21 mouse cellular contexts compared by ENCODE assay signal in the genomic region with DNA sequence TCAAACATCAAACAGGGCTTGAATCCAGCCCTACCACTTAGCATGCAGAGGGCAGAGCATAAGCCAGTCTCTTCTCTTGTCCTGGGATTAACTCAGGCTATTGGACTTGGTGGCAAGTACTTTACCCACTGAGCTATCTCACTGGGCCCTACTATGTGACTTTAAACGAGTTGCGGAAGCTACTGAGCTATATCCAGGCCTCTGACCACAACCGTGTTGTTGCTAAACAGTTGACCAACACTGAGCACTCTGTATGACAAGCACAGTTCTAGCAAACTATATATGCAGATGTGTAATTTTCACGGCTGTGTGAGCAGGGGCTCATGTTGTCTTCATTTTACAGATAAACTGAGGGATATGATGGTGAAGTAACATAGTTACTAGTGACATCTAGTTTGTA. TPM values are rescaled to one million over a fixed set of nuclear protein-coding genes. Genes with fewer than 3 reads are reported as not detected.
"Had no signal": no experiment of that assay in that cellular context is flagged by ENCODE, and none has a peak within 500 bp of the region (broad histone marks: within the 10 kb centered on the region; RNA-seq: fewer than 3 reads in every experiment).

No protein-coding gene starts in this region.

- DNase-seq: liver, postnatal 0 days; lung, adult 2 months; lung, postnatal 14 days; lung, postnatal 36 days; right cerebral cortex, postnatal 14 days; thymus, adult 2 months; thymus, postnatal 25 days; thymus, postnatal 4 days had no signal

- ATAC-seq: liver, postnatal 0 days; lung, postnatal 0 days; midbrain, embryonic 13.5 days; midbrain, embryonic 15.5 days had no signal

- H3K27me3 ChIP-seq: liver, embryonic 15.5 days; lung, embryonic 15.5 days; midbrain, embryonic 13.5 days; midbrain, embryonic 15.5 days; neural tube, embryonic 12.5 days; stomach, embryonic 15.5 days had no signal

- H3K27ac ChIP-seq: liver, embryonic 15.5 days; lung, embryonic 15.5 days; macrophage; midbrain, embryonic 13.5 days; midbrain, embryonic 15.5 days; neural tube, embryonic 12.5 days; stomach, embryonic 15.5 days; stomach, postnatal 0 days had no signal

- H3K4me1 ChIP-seq: lung, embryonic 15.5 days; midbrain, embryonic 13.5 days; neural tube, embryonic 12.5 days; stomach, embryonic 15.5 days had no signal

- H3K9me3 ChIP-seq: liver, embryonic 15.5 days; lung, embryonic 15.5 days; megakaryocyte, embryonic 14.5 days; midbrain, embryonic 13.5 days; midbrain, embryonic 15.5 days; neural tube, embryonic 12.5 days; stomach, embryonic 15.5 days had no signal

- H3K36me3 ChIP-seq: liver, embryonic 15.5 days; lung, embryonic 15.5 days; midbrain, embryonic 13.5 days; midbrain, embryonic 15.5 days; neural tube, embryonic 12.5 days; stomach, embryonic 15.5 days had no signal

- H3K4me3 ChIP-seq: liver, embryonic 15.5 days; lung, embryonic 15.5 days; megakaryocyte, embryonic 14.5 days; midbrain, embryonic 13.5 days; midbrain, embryonic 15.5 days; neural tube, embryonic 12.5 days; stomach, embryonic 15.5 days had no signal

- H3K9ac ChIP-seq: liver, embryonic 15.5 days; liver, postnatal 0 days; lung, embryonic 15.5 days; midbrain, embryonic 13.5 days; midbrain, embryonic 15.5 days; neural tube, embryonic 12.5 days; stomach, embryonic 15.5 days had no signal

- H3K4me2 ChIP-seq: liver, embryonic 15.5 days; lung, embryonic 15.5 days; midbrain, embryonic 11.5 days; midbrain, embryonic 13.5 days; midbrain, embryonic 15.5 days; neural tube, embryonic 12.5 days; stomach, embryonic 15.5 days had no signal

RNA-seq across cellular contexts. Expression of a gene that starts 28.4 kb away (rescaled TPM):
- total RNA-seq: monocyte, adult 5-6 weeks; neutrophil, adult 5-6 weeks had no signal
